ENCODE assay signal across 8 mouse cellular contexts in the genomic region with DNA sequence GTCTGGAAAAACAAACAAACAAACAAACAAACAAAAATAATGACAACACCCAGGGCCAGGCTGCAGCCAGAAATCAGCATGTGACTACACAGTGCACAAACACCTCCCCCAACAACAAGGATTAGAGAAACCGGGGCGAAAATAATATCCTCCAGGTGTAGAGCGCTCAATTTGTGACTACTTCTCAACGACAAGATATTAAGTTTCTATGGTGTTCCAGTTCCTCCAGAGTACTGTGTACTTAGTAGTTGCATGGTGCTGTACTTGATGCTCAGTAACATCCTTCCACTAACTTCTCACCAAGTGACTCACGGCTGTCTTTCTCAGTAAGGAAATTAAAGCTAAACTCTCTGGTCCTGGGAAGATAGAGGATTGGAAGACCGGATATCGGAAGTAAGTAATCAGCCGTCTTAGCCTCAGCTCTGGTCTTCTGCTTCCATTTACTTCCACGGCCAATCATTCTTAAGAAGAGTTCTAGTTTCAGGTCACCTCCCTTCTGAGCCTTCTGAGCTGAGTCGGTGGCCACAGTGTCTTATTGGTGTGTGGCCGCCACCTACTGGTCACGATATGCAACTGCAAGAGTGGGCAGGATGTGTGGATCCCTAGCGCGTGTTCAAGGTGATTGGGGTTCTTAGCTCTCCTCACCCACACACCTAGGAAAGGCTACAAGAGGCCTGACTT. TPM values are rescaled to one million over a fixed set of nuclear protein-coding genes. Genes with fewer than 3 reads are reported as not detected.
A peak's percentile ranks its signal among the peaks of the same experiment; 100 is the strongest.
DNase-seq lines count a peak whose midpoint lies in the region; ATAC-seq lines count a peak whose summit lies in the region.

No protein-coding gene starts in this region.

- ATAC-seq in heart, embryonic 15.5 days (replicated peaks; ENCODE audit: insufficient number of reproducible peaks, insufficient read depth, low FRiP score, low read depth): peak; percentile 63
- peak; percentile 84 for ATAC-seq in liver, embryonic 13.5 days (ENCODE audit: low read depth)
- ATAC-seq in stomach, embryonic 15.5 days (ENCODE audit: insufficient read depth, low FRiP score, low read depth): peak; percentile 23; the same call in 1 of the 2 replicates

- no peaks in the 10 kb centered on the region for H3K9me3 ChIP-seq in forebrain, embryonic 10.5 days
- H3K9me3 ChIP-seq in heart, embryonic 15.5 days (replicated peaks): no peaks in the 10 kb centered on the region
- no peaks in the 10 kb centered on the region for H3K9me3 ChIP-seq in liver, embryonic 13.5 days (replicated peaks)
- no peaks in the 10 kb centered on the region for H3K9me3 ChIP-seq in stomach, embryonic 15.5 days

- H3K27me3 ChIP-seq in forebrain, embryonic 10.5 days (ENCODE audit: poor library complexity, severe bottlenecking): peaks cover 23% of the 10 kb centered on the region
- H3K27me3 ChIP-seq in heart, embryonic 15.5 days: peaks cover 10% of the 10 kb centered on the region; the same call in 1 of the 2 replicates
- H3K27me3 ChIP-seq in liver, embryonic 13.5 days: no peaks in the 10 kb centered on the region
- H3K27me3 ChIP-seq in stomach, embryonic 15.5 days (replicated peaks): no peaks in the 10 kb centered on the region

- no peak overlapping the region for H3K9ac ChIP-seq in heart, embryonic 15.5 days
- 0 out of 2 replicates have a peak overlapping the region, but pooled peaks have one; percentile 14 for H3K9ac ChIP-seq in liver, embryonic 13.5 days
- H3K9ac ChIP-seq in stomach, embryonic 15.5 days: no peak overlapping the region

- H3K4me1 ChIP-seq in forebrain, embryonic 10.5 days: no peaks in the 10 kb centered on the region
- H3K4me1 ChIP-seq in heart, embryonic 15.5 days (replicated peaks): no peaks in the 10 kb centered on the region
- H3K4me1 ChIP-seq in liver, embryonic 13.5 days (replicated peaks): peaks cover 27% of the 10 kb centered on the region
- no peaks in the 10 kb centered on the region for H3K4me1 ChIP-seq in stomach, embryonic 15.5 days

- no peaks in the 10 kb centered on the region for H3K36me3 ChIP-seq in forebrain, embryonic 10.5 days (replicated peaks)
- no peaks in the 10 kb centered on the region for H3K36me3 ChIP-seq in heart, embryonic 15.5 days
- H3K36me3 ChIP-seq in liver, embryonic 13.5 days: no peaks in the 10 kb centered on the region
- H3K36me3 ChIP-seq in stomach, embryonic 15.5 days: no peaks in the 10 kb centered on the region

- no peak overlapping the region for H3K4me3 ChIP-seq in forebrain, embryonic 10.5 days
- H3K4me3 ChIP-seq in heart, embryonic 15.5 days: no peak overlapping the region
- no peak overlapping the region for H3K4me3 ChIP-seq in liver, embryonic 13.5 days (replicated peaks)
- no peak overlapping the region for H3K4me3 ChIP-seq in stomach, embryonic 15.5 days (replicated peaks)

- H3K27ac ChIP-seq in forebrain, embryonic 10.5 days: no peak overlapping the region
- no peak overlapping the region for H3K27ac ChIP-seq in heart, embryonic 15.5 days
- no peak overlapping the region for H3K27ac ChIP-seq in liver, embryonic 13.5 days
- H3K27ac ChIP-seq in stomach, embryonic 15.5 days: no peak overlapping the region

- no peak overlapping the region for H3K4me2 ChIP-seq in heart, embryonic 15.5 days
- peak overlapping the region; percentile 36 for H3K4me2 ChIP-seq in liver, embryonic 13.5 days
- H3K4me2 ChIP-seq in stomach, embryonic 15.5 days: no peak overlapping the region

- peak; percentile 65 to 69 for DNase-seq in CD8-positive naive resting alpha-beta T cell, adult 2 months (ENCODE audit: low read depth in 2 of 2, low spot score in 2 of 2)
- DNase-seq in c-Kit-positive CD71-negative TER-119-negative erythroid progenitor cells, embryonic 14.5 days (ENCODE audit: low read depth): peak; percentile 61
- peak; percentile 78 for DNase-seq in forebrain, embryonic 10.5 days (ENCODE audit: extremely low spot score, low spot score)
- DNase-seq in kidney, postnatal 14 days: peak; percentile 86
- DNase-seq in liver, embryonic 13.5 days: peak; percentile 63
- DNase-seq in neural tube, embryonic 10.5 days (ENCODE audit: extremely low spot score, low spot score): peak; percentile 78

- whole genome bisulfite sequencing in forebrain, embryonic 10.5 days: 38% methylated on average over 14 of the region's 14 CpGs
- WGBS in heart, embryonic 15.5 days: 33% methylated on average over 14 of the region's 14 CpGs
- 30% methylated on average over 14 of the region's 14 CpGs for WGBS in liver, embryonic 13.5 days (ENCODE audit: insufficient replicate concordance)
- 34% methylated on average over 14 of the region's 14 CpGs for WGBS in stomach, embryonic 15.5 days

RNA-seq across cellular contexts. Expression of a gene that starts 19.9 kb away (rescaled TPM):
- polyA plus RNA-seq in forebrain, embryonic 10.5 days (2016; fragmentation: Nextera tagmentation; extraction: Ambion mirVana): 1.6 and 3.1 TPM in 2 replicates
- polyA plus RNA-seq in heart, embryonic 15.5 days (2015; fragmentation: Nextera tagmentation; extraction: Ambion mirVana): 2.6 and 3.5 TPM in 2 replicates
- polyA plus RNA-seq in liver, embryonic 13.5 days (2015; fragmentation: Nextera tagmentation; extraction: Ambion mirVana): 0.20 and 0.51 TPM in 2 replicates
- 70.1 and 90.5 TPM in 2 replicates for polyA plus RNA-seq in stomach, embryonic 15.5 days (2015; fragmentation: Nextera tagmentation; extraction: Ambion mirVana)

Comparison
In these comparisons a context has a peak if more than half of its experiments do, and no peak if none do; other contexts are left out.
1. ATAC-seq: peak in every context shown above with its lines; median percentile 84 in liver, embryonic 13.5 days; 63 in heart, embryonic 15.5 days; 23 in stomach, embryonic 15.5 days.
2. RNA of a gene that starts 19.9 kb away (polyA plus RNA-seq): 70.1 to 90.5 TPM in stomach, embryonic 15.5 days; 1.6 to 3.1 TPM in forebrain, embryonic 10.5 days, 2.6 to 3.5 TPM in heart, embryonic 15.5 days and 0.20 to 0.51 TPM in liver, embryonic 13.5 days; every median in the first group is over 10 times any median in the second.
3. Peak in every context shown above with its lines, with median percentiles within 50 percentile points of each other: DNase-seq.